Mouse (Mus musculus): ENCODE measurements at regions not wholly inside any gene's neighbourhood (a gene's known extent, or its start where the extent isn't known, plus 50 kb on each side); places are given as distances from the start of the nearest gene placed in this dataset.

DNA sequence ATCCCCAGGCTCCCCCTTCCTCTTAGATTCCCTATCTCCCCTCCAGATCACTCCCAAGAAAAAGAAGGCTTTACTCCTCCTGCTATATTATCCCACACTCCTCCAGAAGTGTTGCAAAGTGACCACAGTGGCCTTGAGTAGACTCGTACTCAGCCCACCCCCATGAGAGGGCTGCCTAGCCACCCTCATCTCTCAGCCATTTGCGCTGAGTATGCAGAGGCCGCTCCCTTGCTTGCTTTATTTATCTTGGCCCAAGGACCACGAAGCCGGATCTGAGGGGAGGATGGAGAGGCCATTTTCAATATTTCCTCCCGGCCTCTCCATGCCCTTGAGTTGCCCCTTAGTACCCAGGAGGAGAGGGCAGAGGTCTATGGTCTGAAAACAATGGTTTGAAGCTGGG, 151.9 kb downstream of the Pja1 start:
- Histone ChIP-seq H3K27me3 (ENCODE audit: control insufficient read depth, insufficient read depth, low read length) (no peaks in the 10 kb centered on the region), H3K79me2 (replicated peaks; ENCODE audit: control insufficient read depth, insufficient read depth, low read length) (no peaks in the 10 kb centered on the region), H3K4me3 (no peak overlapping the region), H3K27ac (no peak overlapping the region), H3K4me1 (ENCODE audit: control insufficient read depth, insufficient read depth, low read length) (peaks cover 8% of the 10 kb centered on the region), H3K9ac (ENCODE audit: low read depth, low read length) (no peak overlapping the region), H3K36me3 (ENCODE audit: control insufficient read depth, insufficient read depth, low read length) (no peaks in the 10 kb centered on the region)
- 49% methylated on average over 6 of the region's 6 CpGs for WGBS
- DNase-seq, result no peak
- intact Hi-C loops (cut with DNase I), result no loop called here
- TF ChIP-seq EP300 (IDR thresholded peaks at IDR 0.05; ENCODE audit: insufficient read depth, low read depth, low read length) (no peak), POLR2A (IDR thresholded peaks at IDR 0.05; ENCODE audit: insufficient read depth, low read depth, low read length) (no peak), CTCF (IDR thresholded peaks at IDR 0.05) (no peak)

DNA sequence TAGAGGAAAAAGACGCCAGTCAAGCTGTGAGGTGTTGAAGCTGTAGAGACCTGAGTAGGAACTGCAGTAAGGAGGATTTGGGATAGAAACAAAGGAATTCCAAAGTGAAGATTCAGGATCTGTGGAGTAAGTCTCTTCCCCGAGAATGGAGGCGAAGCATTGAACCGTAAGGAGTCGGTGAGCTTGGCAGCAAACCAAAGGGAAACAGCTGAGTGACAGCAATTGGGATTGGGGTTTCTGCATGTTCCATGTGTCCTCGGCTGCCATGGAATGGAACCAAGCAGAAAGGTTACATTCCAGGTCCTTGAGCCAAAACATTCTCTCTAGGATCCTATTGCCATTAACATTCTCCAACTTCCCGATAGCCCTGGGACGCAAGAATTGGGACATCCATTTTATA, 152.9 kb downstream of the Pja1 start:
- Histone ChIP-seq H3K4me1 (ENCODE audit: control insufficient read depth, insufficient read depth, low read length) (peaks cover 5% of the 10 kb centered on the region), H3K9ac (ENCODE audit: low read depth, low read length) (no peak overlapping the region), H3K27me3 (ENCODE audit: control insufficient read depth, insufficient read depth, low read length) (no peaks in the 10 kb centered on the region), H3K79me2 (replicated peaks; ENCODE audit: control insufficient read depth, insufficient read depth, low read length) (no peaks in the 10 kb centered on the region), H3K27ac (no peak overlapping the region), H3K36me3 (ENCODE audit: control insufficient read depth, insufficient read depth, low read length) (no peaks in the 10 kb centered on the region), H3K4me3 (no peak overlapping the region)
- WGBS, result 47% methylated on average over 8 of the region's 8 CpGs
- DNase-seq, result no peak
- intact Hi-C loops (cut with DNase I), result no loop called here
- no peak for TF ChIP-seq EP300 (IDR thresholded peaks at IDR 0.05; ENCODE audit: insufficient read depth, low read depth, low read length)
- no peak for TF ChIP-seq CTCF (IDR thresholded peaks at IDR 0.05)
- TF ChIP-seq POLR2A (IDR thresholded peaks at IDR 0.05; ENCODE audit: insufficient read depth, low read depth, low read length), result no peak

DNA sequence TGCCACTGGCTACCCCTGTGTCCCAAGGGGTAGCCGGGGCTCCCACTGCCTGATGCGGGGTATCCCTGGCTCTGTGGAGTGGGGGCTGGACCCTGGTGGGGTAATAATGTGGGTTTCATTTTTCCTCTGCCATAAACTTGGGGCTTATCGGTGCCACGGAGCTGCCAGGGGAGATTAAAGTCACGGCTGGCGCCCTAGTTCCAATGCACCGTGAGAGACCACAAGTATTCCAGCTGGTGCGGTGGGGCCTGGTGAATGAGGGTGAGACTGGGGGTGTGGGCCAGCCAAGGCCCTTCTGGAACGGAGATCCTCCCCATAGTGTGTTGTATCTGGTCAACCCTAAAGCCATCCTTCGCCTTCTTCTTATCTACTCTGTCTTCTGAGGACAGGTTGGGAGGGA, 153.3 kb downstream of the Pja1 start:
- Histone ChIP-seq H3K4me3 (no peak overlapping the region), H3K27ac (no peak overlapping the region), H3K79me2 (replicated peaks; ENCODE audit: control insufficient read depth, insufficient read depth, low read length) (no peaks in the 10 kb centered on the region), H3K9ac (ENCODE audit: low read depth, low read length) (no peak overlapping the region), H3K4me1 (ENCODE audit: control insufficient read depth, insufficient read depth, low read length) (peaks cover 5% of the 10 kb centered on the region), H3K27me3 (ENCODE audit: control insufficient read depth, insufficient read depth, low read length) (no peaks in the 10 kb centered on the region), H3K36me3 (ENCODE audit: control insufficient read depth, insufficient read depth, low read length) (no peaks in the 10 kb centered on the region)
- intact Hi-C loops (cut with DNase I), result loop anchor here (2.0 kb wide), 1 partner anchor 43 kb away; no protein-coding TSS in a partner anchor
- WGBS, result 83% methylated on average over 10 of the region's 10 CpGs
- DNase-seq, result no peak
- TF ChIP-seq EP300 (IDR thresholded peaks at IDR 0.05; ENCODE audit: insufficient read depth, low read depth, low read length) (no peak), CTCF (IDR thresholded peaks at IDR 0.05) (no peak), POLR2A (IDR thresholded peaks at IDR 0.05; ENCODE audit: insufficient read depth, low read depth, low read length) (no peak)

DNA sequence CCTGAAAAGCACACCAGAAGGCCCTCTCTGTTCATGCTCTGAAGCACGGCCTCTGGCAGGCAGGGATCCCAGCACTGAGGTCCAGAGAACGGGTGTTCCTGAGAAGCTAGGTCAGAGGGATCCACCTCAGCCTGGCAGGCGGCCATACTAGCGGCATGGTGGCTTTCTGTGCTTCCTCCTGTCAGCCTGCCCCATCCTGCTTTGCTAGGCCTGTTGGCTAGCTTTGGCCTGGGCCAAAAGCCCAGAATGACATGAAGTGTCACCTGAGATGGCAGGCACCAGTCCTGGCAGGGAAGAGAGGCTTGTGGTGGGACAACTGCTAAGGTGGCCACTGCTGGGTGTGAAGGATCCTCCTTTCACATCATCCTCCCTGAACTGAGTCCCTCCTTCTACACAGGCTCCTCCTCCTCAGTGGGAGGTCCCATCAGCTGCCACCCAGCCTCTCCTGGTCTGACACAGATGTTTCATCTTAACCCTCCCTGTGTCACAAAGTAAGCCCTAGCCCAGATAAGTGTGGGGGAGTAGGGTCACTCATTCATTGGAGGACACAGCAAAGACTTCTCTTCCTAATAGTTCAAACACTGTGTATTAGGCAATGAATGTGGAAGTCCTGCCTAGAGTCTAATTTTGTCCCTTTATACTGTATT, 154.5 kb downstream of the Pja1 start:
- H3K36me3 ChIP-seq (ENCODE audit: control insufficient read depth, insufficient read depth, low read length), result no peaks in the 10 kb centered on the region
- H3K4me3 ChIP-seq, result no peak overlapping the region
- TF ChIP-seq EP300 (IDR thresholded peaks at IDR 0.05; ENCODE audit: insufficient read depth, low read depth, low read length) (no peak), POLR2A (IDR thresholded peaks at IDR 0.05; ENCODE audit: insufficient read depth, low read depth, low read length) (no peak), CTCF (IDR thresholded peaks at IDR 0.05) (no peak)
- H3K27ac ChIP-seq, result no peak overlapping the region
- DNase-seq, result peak; percentile 53 to 56
- no peaks in the 10 kb centered on the region for H3K27me3 ChIP-seq (ENCODE audit: control insufficient read depth, insufficient read depth, low read length)
- H3K79me2 ChIP-seq (replicated peaks; ENCODE audit: control insufficient read depth, insufficient read depth, low read length), result no peaks in the 10 kb centered on the region
- peaks cover 5% of the 10 kb centered on the region for H3K4me1 ChIP-seq (ENCODE audit: control insufficient read depth, insufficient read depth, low read length)
- WGBS, result 41% methylated on average over 4 of the region's 4 CpGs
- no peak overlapping the region for H3K9ac ChIP-seq (ENCODE audit: low read depth, low read length)
- intact Hi-C loops (cut with DNase I), result loop anchor here (2.0 kb wide), 1 partner anchor 42 kb away; no protein-coding TSS in a partner anchor

DNA sequence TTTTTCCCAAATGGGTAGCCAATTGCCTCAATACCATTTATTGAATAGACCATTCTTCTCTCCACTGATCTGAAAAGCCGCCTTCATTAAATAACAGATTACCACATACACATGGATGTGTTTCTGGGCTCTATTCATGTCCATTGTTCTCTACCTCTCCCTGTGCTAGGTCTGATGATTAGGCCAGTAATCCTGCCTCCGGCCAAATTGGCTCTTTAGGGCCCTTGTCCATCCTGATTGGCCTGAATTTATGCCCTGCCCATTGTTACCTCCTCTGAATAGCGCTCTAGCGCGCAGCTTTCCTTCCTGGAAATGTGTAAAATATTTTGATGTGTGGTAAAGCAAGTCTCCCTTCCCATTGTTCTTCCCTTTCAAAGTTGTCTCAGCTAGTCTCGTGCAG, 163.2 kb downstream of the Efnb1 start:
- no peak for DNase-seq
- TF ChIP-seq POLR2A (IDR thresholded peaks at IDR 0.05; ENCODE audit: insufficient read depth, low read depth, low read length) (no peak), CTCF (IDR thresholded peaks at IDR 0.05) (no peak), EP300 (IDR thresholded peaks at IDR 0.05; ENCODE audit: insufficient read depth, low read depth, low read length) (no peak)
- H3K36me3 ChIP-seq (ENCODE audit: control insufficient read depth, insufficient read depth, low read length), result no peaks in the 10 kb centered on the region
- H3K79me2 ChIP-seq (replicated peaks; ENCODE audit: control insufficient read depth, insufficient read depth, low read length), result no peaks in the 10 kb centered on the region
- H3K27me3 ChIP-seq (ENCODE audit: control insufficient read depth, insufficient read depth, low read length), result no peaks in the 10 kb centered on the region
- 54% methylated on average over 6 of the region's 6 CpGs for WGBS
- no peak overlapping the region for H3K27ac ChIP-seq
- intact Hi-C loops (cut with DNase I), result loop anchor here (5.0 kb wide), 1 partner anchor 247 kb away; no protein-coding TSS in a partner anchor
- H3K4me3 ChIP-seq, result no peak overlapping the region
- H3K9ac ChIP-seq (ENCODE audit: low read depth, low read length), result no peak overlapping the region
- H3K4me1 ChIP-seq (ENCODE audit: control insufficient read depth, insufficient read depth, low read length), result peaks cover 3% of the 10 kb centered on the region

DNA sequence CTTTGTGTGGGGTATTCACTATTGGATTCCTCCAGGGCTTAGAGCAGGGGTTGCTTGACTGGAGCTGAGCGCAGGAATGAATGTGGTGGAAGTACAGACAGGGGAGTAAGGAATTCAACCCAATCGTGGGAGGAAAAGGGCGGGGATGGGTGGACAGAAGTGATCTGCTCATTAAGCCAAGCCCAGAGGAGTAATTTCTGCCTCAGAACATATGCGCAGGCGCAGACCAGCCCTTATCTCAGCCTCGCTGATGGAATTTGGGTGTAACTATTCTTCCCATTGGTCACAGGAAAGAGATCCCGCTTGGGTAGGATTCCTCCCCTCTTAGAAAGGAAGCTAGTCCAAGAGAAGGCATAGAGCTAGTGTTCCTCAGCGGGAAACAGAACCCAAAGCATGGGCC, 158.8 kb downstream of the Efnb1 start:
- TF ChIP-seq POLR2A (IDR thresholded peaks at IDR 0.05; ENCODE audit: insufficient read depth, low read depth, low read length) (no peak), EP300 (IDR thresholded peaks at IDR 0.05; ENCODE audit: insufficient read depth, low read depth, low read length) (no peak), CTCF (IDR thresholded peaks at IDR 0.05) (no peak)
- no peak overlapping the region for H3K9ac ChIP-seq (ENCODE audit: low read depth, low read length)
- peak overlapping the region; percentile 30 for H3K27ac ChIP-seq
- H3K79me2 ChIP-seq (replicated peaks; ENCODE audit: control insufficient read depth, insufficient read depth, low read length), result no peaks in the 10 kb centered on the region
- H3K4me3 ChIP-seq, result no peak overlapping the region
- peaks cover 3% of the 10 kb centered on the region for H3K36me3 ChIP-seq (ENCODE audit: control insufficient read depth, insufficient read depth, low read length)
- intact Hi-C loops (cut with DNase I), result loop anchor here (2.0 to 5.0 kb wide), 4 partner anchors 64 to 242 kb away; no protein-coding TSS in a partner anchor
- peaks cover 19% of the 10 kb centered on the region for H3K4me1 ChIP-seq (ENCODE audit: control insufficient read depth, insufficient read depth, low read length)
- WGBS, result 54% methylated on average over 8 of the region's 8 CpGs
- DNase-seq, result peak; percentile 47 to 66
- no peaks in the 10 kb centered on the region for H3K27me3 ChIP-seq (ENCODE audit: control insufficient read depth, insufficient read depth, low read length)

Measured in heart, adult 2 months (tissue).